ENCODE assay signal across 8 mouse cellular contexts in the genomic region with DNA sequence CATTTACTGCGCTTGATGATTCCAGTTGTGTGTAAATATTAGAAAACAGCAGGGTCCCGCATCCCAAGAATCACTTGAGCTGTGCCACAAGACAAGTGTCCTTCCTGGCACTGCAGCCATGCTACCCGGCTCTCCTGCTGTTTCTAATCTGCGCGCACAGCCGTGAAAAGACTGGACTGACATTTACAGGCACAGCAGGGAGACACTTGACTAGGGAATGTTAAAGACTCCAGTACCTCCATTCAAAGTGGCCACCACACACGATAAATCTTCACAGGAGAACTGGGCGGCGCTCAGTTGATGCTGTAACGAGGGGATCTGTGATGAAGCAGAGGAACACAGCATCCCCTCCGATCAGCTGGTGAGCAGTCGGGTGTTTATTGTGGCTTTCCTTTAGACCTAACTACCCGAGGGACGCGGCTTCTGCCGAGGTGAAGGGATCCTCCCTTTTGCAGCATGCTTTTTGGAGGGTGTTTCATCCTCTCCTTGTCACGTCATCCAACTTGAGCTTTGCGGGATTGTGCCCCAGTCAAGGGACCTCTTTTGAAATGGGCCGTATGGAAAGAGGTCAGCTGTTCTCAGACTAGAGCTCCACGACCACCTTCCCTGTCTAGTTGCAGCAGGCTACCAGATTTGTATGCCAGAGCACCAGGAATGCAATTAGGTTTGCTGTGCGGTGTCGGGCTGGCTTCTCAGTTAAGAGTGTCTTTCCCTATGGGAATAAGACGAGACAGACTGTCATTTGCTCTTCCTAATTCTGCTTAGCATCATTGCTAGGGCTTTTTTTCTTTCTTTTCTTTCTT.
A peak's percentile ranks its signal among the peaks of the same experiment; 100 is the strongest.
DNase-seq lines count a peak whose midpoint lies in the region; ATAC-seq and TF ChIP-seq lines count a peak whose summit lies in the region.

No protein-coding gene starts in this region.

- no peak overlapping the region for H3K9ac ChIP-seq in heart, embryonic 13.5 days
- H3K9ac ChIP-seq in forebrain, postnatal 0 days, result peak overlapping the region; percentile 40
- H3K9ac ChIP-seq in midbrain, embryonic 15.5 days, result peak overlapping the region; percentile 13; the same call in 1 of the 2 replicates

- intact Hi-C loops in heart, postnatal 25 days (cut with DNase I), result no loop called here

- WGBS in heart, embryonic 13.5 days, result 58% methylated on average over 23 of the region's 23 CpGs
- 10% methylated on average over 23 of the region's 23 CpGs for WGBS in forebrain, postnatal 0 days
- WGBS in midbrain, embryonic 15.5 days, result 11% methylated on average over 23 of the region's 23 CpGs
- WGBS in lung, adult 2 months, result 72% methylated on average over 23 of the region's 23 CpGs

- H3K4me1 ChIP-seq in heart, embryonic 13.5 days, result peaks cover 22% of the 10 kb centered on the region
- peaks cover 18% of the 10 kb centered on the region for H3K4me1 ChIP-seq in forebrain, postnatal 0 days (ENCODE audit: insufficient read depth)
- peaks cover 30% of the 10 kb centered on the region for H3K4me1 ChIP-seq in midbrain, embryonic 15.5 days
- H3K4me1 ChIP-seq in lung, adult 2 months (ENCODE audit: control insufficient read depth, insufficient read depth, low read length), result no peaks in the 10 kb centered on the region

- no peaks in the 10 kb centered on the region for H3K27me3 ChIP-seq in heart, embryonic 13.5 days (replicated peaks)
- no peaks in the 10 kb centered on the region for H3K27me3 ChIP-seq in forebrain, postnatal 0 days (ENCODE audit: insufficient read depth, low read length)
- H3K27me3 ChIP-seq in midbrain, embryonic 15.5 days (replicated peaks), result no peaks in the 10 kb centered on the region

- peak overlapping the region; percentile 9; the same call in 1 of the 2 replicates for H3K4me3 ChIP-seq in heart, embryonic 13.5 days
- H3K4me3 ChIP-seq in forebrain, postnatal 0 days (ENCODE audit: low read depth, low read length), result peak overlapping the region; percentile 22
- peak overlapping the region; percentile 23 for H3K4me3 ChIP-seq in midbrain, embryonic 15.5 days
- H3K4me3 ChIP-seq in lung, adult 2 months (replicated peaks; ENCODE audit: extremely low read depth, low read depth, low read length), result no peak overlapping the region

- no peak overlapping the region for H3K27ac ChIP-seq in heart, embryonic 13.5 days (replicated peaks)
- peak overlapping the region; percentile 73 for H3K27ac ChIP-seq in forebrain, postnatal 0 days (ENCODE audit: low read depth, low read length)
- H3K27ac ChIP-seq in midbrain, embryonic 15.5 days, result peak overlapping the region; percentile 62

- peaks cover 10% of the 10 kb centered on the region for H3K36me3 ChIP-seq in heart, embryonic 13.5 days
- no peaks in the 10 kb centered on the region for H3K36me3 ChIP-seq in forebrain, postnatal 0 days (ENCODE audit: insufficient read depth)
- H3K36me3 ChIP-seq in midbrain, embryonic 15.5 days (replicated peaks), result no peaks in the 10 kb centered on the region

- ATAC-seq in heart, embryonic 13.5 days (ENCODE audit: extremely low read depth, insufficient number of reproducible peaks, low FRiP score, low TSS enrichment), result no peak
- peak; percentile 16; the same call in 1 of the 2 replicates for ATAC-seq in forebrain, postnatal 0 days
- ATAC-seq in midbrain, embryonic 15.5 days (replicated peaks), result peak; percentile 57; the same call in 1 of the 2 replicates

- DNase-seq in heart, postnatal 25 days (ENCODE audit: low spot score), result no peak
- DNase-seq in cerebellum, adult 9-10 months, result peak; percentile 71
- DNase-seq in forebrain, postnatal 0 days, result peak; percentile 64
- no peak for DNase-seq in lung, adult 2 months
- no peak for DNase-seq in gastrocnemius, adult 18-20 months (ENCODE audit: low spot score)
- DNase-seq in kidney, adult 9 months, result no peak

- TF ChIP-seq POLR2A in lung, adult 2 months (IDR thresholded peaks at IDR 0.05; ENCODE audit: borderline replicate concordance, extremely low read depth, low read depth, low read length), result no peak

- peak overlapping the region; percentile 51 for H3K4me2 ChIP-seq in heart, embryonic 13.5 days
- H3K4me2 ChIP-seq in forebrain, postnatal 0 days (ENCODE audit: low read depth), result peak overlapping the region; percentile 53
- H3K4me2 ChIP-seq in midbrain, embryonic 15.5 days, result peak overlapping the region; percentile 52

- H3K9me3 ChIP-seq in heart, embryonic 13.5 days, result no peaks in the 10 kb centered on the region
- no peaks in the 10 kb centered on the region for H3K9me3 ChIP-seq in forebrain, postnatal 0 days (ENCODE audit: low read length)
- H3K9me3 ChIP-seq in midbrain, embryonic 15.5 days, result no peaks in the 10 kb centered on the region

- TF ChIP-seq CTCF in forebrain, postnatal 0 days (IDR thresholded peaks at IDR 0.05; ENCODE audit: low read depth), result no peak
- TF ChIP-seq CTCF in lung, adult 2 months (IDR thresholded peaks at IDR 0.05; ENCODE audit: insufficient read depth, low read length), result no peak

Comparison
In these comparisons a context has a peak if more than half of its experiments do, and no peak if none do; other contexts are left out.
1. DNase-seq: peak in cerebellum, adult 9-10 months (single experiment) and forebrain, postnatal 0 days (single experiment); none in heart, postnatal 25 days (single experiment), lung, adult 2 months (single experiment), gastrocnemius, adult 18-20 months (single experiment) and kidney, adult 9 months (single experiment).
2. Peak in every context shown above with its lines, with median percentiles within 50 percentile points of each other: H3K4me2 ChIP-seq.